Mouse (Mus musculus) gastrocnemius, postnatal 14 days (tissue): ENCODE measurements around the gene Zdhhc11. TPM values are rescaled to one million over a fixed set of nuclear protein-coding genes. Genes with fewer than 3 reads are reported as not detected.

ENCODE experiments used
- DNase-seq: peaks from one replicate; pipeline ENCODE4 v3.0.0; 2021; ENCODE audit warnings: mixed read lengths
- intact Hi-C: fragments of 180-260 bp; cut with DNase I; formaldehyde crosslinking; loops from one replicate; pipeline ENCODE4 v1.15.1; 2025; ENCODE audit warnings: low total_unique reads
- long read RNA-seq, 2 experiments: library from polyadenylated mRNA; stranded (forward); transcript quantifications; one replicate each; pipeline ENCODE4 v2.0.0; 2021
- total RNA-seq, 2 experiments: library from RNA; stranded (reverse); gene quantifications; 2 replicates each; pipeline ENCODE4 v1.2.3; 2021

Gene Zdhhc11
- not detected for total RNA-seq
- long read RNA-seq, experiment 1 = 0 reads
- long read RNA-seq, experiment 2 = 0 reads

DNA sequence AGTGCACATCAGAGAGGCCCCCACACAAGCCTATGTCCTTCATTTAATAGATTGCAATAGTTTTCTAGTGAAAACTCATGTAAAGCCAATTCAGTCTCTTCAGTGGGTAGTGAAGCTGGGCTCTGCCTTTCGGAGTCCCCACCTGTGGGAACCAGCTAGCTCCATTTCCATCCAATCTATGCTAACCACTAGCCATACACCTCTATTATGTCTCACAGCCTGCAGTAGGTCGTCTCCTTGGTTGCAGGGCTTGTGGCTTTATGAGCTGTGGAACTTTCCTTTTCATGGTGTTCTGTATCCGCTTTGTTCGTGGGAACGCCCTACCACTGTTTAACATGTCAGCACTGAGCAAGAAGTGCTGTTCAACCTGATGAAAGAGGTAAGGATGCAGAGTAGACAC is at the start of gene Zdhhc11:
Gene Zdhhc11 (plus strand): TSS at position 301 of the 400 bp plus-strand sequence.
- intact Hi-C loops = no loop called here
- no peak for DNase-seq

DNA sequence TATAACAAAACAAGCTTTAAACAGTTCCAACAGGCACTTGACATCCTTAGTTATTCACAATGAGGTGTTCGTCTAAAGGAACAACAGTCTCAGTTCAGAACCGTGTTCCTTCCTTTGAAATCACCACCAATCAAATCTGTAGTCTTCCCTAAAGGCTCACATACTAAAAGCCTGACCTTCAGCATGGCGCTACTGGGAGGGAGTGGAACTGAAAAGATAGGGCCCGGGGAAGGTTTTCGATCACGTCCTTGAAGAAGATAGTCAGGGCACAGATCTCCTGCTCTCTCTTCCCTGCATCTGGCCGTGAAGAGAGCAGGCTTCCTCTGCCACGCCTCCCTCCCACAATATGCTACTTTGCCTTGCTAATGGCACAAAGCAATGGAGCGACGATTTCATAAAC is 31.4 kb upstream of the Zdhhc11 start:
- DNase-seq = no peak
- intact Hi-C loops = no loop called here

- intact Hi-C loops = no loop called here
Measured at GRCm38 (mm10) chr13:73936938-73937320, 26.7 kb upstream of the Zdhhc11 start.

DNA sequence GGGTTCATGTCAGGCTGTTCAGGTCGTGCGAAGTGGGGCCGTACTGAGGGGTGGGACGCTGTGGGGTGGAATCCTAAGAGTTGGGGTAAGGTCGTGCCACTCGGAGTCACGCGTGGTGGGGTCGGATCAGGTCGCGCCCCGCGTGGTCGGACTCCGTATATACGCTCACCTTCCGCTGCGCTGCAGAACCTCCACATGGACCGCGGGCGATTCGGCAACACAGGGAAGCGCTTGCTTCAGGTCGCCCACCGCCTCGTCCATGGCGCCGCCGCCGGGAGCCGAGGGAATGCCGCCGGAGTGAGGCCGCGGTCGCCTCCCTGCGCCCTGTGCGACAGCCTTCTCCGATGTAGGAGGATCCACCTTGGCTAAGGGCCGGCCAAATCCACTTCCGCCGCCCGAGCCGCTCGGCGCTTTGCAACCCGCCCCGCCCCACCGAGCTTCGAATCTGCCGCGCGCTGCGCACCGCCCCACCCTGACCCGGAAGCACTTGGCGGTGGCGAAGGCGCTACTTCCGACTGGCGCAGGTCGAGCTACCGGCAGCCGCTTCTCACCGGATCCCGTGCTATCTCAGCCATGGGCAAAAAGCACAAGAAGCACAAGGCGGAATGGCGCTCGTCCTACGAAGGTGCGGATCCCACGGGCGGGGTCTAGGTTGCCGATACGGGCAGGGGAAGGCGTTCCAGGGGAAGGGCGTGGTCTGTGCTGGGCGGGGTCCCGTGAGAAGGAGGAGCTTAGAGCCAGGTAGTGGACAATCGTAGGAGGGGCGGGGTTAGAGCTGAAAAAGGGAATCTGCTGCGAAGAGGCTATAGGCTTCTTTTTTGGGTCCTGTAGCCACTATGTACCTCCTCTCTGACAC is 26.1 kb upstream of the Zdhhc11 start, which contains the start of the genes Trip13 and Brd9:
Gene Trip13 (minus strand): TSS at position 464 of the 856 bp plus-strand sequence.
Gene Brd9 (plus strand): TSS at position 491 of the 856 bp plus-strand sequence.
- DNase-seq = peak; percentile 93
- intact Hi-C loops = no loop called here

More at GRCm38 (mm10) chr13:73936938-73937320, 26.7 kb upstream of the Zdhhc11 start:
- no peak for DNase-seq

- no peak for DNase-seq
- intact Hi-C loops = no loop called here
Measured at GRCm38 (mm10) chr13:73938177-73938560, 25.5 kb upstream of the Zdhhc11 start.

DNA sequence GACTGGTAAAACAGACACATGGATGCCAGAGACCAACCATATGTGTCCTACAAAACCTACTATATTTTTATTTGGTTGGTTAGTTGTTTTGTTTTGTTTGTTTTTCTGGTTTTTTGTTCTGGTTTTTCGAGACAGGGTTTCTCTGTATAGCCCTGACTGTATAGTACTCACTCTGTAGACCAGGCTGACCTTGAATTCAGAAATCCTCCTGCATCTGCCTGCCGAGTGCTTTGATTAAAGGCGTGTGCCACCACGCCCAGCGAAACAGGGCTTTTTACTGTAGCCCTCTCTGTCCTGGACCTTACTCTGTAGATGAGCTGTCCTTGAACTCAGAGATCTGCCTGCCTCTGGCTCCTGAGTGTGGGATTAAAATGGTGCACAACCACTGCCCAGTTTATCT is 24.6 kb upstream of the Zdhhc11 start:
- no peak for DNase-seq
- intact Hi-C loops = no loop called here

DNA sequence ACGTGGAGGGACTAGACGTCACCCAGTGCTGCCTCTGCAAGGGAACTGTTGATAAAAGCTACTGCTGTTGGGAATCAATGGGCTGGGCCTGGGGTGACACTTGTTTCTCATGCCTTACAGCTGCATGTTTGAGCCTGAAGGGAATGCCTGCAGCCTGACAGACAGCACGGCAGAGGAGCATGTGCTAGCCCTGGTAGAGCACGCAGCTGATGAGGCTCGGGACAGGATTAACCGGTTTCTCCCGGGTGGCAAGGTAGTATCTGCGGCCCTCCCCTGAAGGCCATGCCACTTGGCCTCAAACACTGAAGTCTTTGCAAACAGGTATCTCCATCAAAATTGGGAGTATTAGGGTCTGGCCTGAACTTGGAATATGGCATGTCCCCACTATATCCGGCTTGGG is 19.0 kb upstream of the Zdhhc11 start:
- intact Hi-C loops = no loop called here
- no peak for DNase-seq

DNA sequence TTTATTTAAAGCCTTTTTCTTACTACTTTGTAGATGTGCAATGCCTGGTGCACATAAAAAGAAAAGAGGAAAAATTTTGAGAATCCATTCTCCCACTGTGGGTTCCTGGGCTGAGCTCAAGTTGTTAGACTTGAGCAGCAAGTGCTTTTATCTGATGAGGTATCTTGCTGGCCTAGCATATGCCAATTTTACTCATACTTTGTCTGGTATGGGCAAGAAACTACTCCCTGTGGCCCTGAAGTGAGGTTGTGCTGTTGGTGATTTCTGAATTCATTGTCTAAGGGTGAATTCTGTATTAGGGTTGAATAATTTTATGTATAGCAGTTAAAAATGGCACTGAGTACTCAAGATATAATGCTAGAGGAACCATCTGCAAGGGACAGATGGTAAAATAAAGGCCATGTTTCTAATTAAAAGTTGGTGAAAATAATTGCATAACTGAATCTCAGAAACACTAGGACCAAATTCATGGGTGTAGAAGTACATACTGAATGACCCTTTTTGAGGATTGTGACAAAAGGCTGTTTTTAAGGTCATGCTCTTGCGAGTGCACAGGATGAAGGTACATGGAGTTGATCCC is 10.0 kb upstream of the Zdhhc11 start:
- DNase-seq = no peak
- intact Hi-C loops = no loop called here

- no peak for DNase-seq
- intact Hi-C loops = no loop called here
Measured at GRCm38 (mm10) chr13:73954666-73955065, 9.0 kb upstream of the Zdhhc11 start.

GRCm38 (mm10) chr13:73955531-73955930 is 8.1 kb upstream of the Zdhhc11 start:
- no peak for DNase-seq
- intact Hi-C loops = no loop called here

GRCm38 (mm10) chr13:73960117-73960652 is 3.5 kb upstream of the Zdhhc11 start:
- intact Hi-C loops = no loop called here
- no peak for DNase-seq

DNA sequence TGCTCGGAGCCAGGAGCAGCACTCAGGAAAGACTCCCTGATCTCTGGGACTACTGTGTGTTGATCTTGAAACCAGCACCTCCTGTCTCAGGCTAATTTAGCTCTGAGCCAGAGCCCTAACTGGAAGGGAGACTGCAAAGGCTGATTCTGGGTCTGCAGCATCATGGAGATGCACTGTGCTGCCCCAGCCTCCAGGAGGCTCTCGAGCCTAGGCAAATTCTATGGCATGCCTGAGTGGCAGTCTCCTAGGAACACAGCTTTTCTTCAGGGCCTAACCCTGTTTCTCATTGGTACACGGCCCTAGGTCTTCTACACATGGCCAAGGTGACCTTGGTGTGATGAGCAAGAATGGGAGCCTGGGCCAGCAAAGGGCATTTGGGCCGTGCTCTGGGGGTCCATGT is 2.5 kb upstream of the Zdhhc11 start:
- intact Hi-C loops = no loop called here
- DNase-seq = no peak

DNA sequence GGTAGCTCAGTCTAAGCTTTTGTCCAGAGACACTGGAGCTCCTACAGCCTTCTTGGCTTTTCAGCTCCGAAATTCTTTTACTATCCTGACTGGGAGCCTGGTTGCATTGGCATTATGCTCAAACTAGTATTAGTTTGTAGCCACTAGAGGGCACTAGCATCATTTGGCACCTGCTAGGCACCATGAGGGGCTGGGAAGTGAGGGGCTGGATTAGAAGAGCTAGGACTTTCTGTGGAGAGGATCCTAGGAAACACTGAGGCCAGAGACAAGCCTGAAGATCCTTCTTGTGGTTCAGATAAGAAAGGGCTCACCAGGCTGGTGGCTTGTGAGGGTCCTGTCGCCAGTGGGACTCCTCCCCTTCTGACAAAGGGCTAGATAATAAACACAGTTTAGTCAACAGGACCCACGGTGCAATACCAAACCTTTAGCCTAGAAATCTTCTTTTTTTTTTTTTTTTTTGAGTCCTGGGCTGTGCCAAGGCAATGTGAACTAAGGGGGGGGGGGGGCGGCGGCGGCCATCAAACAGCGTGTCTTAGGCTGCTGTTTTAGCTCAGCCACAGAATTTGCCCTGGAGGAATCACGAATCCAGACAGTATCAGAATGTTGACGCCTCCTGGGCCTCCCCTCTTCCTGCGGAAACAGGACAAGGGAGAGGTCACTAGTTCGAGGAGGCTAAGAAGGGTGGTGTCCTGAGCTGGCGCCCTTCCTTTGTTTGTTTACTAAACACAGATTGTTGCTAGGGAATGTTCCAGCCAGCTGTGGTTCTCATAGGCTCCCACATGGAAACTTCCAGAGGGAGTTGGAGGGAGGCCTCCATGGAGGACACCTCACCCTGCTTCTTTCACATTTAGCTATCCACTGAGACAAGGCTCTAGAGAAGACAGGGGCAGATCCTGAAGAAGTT is 7.1 kb downstream of the Zdhhc11 start:
- DNase-seq = peak; percentile 60
- intact Hi-C loops = loop anchor here (2.0 to 5.0 kb wide), 2 partner anchors 54 to 332 kb away; no protein-coding TSS in a partner anchor

- DNase-seq = no peak
- intact Hi-C loops = loop anchor here (5.0 kb wide), 1 partner anchor 328 kb away; no protein-coding TSS in a partner anchor
Measured at GRCm38 (mm10) chr13:73974523-73974922, 10.9 kb downstream of the Zdhhc11 start.

DNA sequence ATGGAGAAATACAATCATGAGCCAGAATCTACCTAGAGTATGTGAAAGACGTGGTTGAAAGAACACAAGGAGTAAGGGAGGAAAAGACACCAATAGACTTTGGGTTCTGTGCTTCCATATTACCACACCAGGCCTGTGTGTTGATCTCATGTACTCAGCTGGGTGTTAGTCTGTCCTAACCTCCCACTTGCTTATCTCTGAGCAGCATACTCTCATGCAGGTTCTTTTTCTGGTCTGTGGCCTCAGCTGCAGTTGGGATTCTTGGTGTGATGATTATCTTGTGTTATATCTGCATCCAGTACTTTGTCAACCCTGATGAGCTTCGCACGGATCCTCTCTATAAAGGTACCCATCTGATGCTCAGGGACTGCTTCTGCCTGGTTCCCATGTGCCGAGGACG is 13.3 kb downstream of the Zdhhc11 start:
- intact Hi-C loops = no loop called here
- no peak for DNase-seq

- intact Hi-C loops = no loop called here
- DNase-seq = no peak
Measured at GRCm38 (mm10) chr13:73990325-73990724, 26.7 kb downstream of the Zdhhc11 start.

GRCm38 (mm10) chr13:73990761-73991160 is 27.1 kb downstream of the Zdhhc11 start:
- intact Hi-C loops = no loop called here
- DNase-seq = no peak

GRCm38 (mm10) chr13:73991267-73991666 is 27.6 kb downstream of the Zdhhc11 start:
- intact Hi-C loops = no loop called here
- DNase-seq = no peak

DNA sequence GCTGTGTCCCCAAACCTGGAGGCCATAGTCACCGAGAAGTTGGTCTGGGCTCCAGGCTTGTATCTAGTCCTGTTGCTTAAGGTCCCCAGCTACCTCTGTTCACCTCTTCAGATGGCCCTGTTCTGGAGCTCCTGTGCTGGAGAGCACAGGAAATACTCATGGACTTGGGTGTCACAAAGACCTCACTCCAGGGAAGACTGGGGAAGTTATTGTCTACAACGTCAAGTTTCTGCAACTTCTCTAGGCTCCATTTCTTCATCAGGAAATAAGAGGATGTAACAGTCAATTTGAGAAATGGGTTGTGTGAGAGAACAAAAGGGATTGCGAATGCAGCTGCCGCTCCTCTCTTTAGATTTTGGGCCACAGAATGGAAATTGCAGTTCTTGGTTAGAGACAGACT is 32.8 kb downstream of the Zdhhc11 start:
- intact Hi-C loops = no loop called here
- no peak for DNase-seq

- intact Hi-C loops = no loop called here
- DNase-seq = no peak
Measured at GRCm38 (mm10) chr13:74000519-74000918, 36.9 kb downstream of the Zdhhc11 start.
